In the genomic region with DNA sequence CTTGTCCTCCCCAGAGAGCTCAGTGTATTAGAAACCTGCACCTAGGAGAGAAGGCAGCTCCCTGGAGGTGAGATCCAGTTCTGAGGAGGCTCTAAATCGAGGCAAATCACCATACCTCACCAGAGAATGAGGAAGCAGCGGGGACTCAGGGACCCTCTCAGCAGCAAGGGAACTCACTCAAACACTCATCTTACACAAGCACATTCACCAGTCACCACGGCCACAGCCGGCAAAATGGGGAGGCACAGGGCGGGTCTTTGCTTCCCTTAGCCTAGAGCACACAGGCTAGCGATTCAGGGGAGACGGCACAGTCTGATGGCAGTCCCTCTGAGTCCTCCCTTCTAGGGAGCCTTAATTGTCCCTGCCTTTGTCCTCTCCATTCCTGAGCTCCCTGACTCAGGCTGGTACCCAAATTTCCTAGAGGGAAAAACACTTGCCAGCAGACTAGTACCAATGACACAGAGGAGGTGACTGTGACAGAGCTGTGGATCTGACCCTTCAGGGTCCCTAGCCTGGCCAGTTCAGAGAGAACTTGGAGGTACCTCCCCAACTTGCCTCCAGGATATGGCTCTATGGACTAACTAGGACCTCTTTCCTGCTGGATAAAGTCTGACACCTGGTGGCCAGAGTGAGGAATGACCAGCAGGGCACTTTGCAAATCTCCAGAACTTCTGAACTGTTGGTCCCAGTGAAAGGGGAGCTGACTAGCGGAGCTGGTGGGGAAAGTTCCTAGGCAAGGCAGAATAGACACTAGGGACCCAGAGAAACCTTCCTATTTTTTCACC, we compare ENCODE assay signal across 8 mouse cellular contexts. TPM values are rescaled to one million over a fixed set of nuclear protein-coding genes. Genes with fewer than 3 reads are reported as not detected.
DNase-seq lines count a peak whose midpoint lies in the region; ATAC-seq and TF ChIP-seq lines count a peak whose summit lies in the region.

No protein-coding gene starts in this region.

- peaks cover 10% of the 10 kb centered on the region for H3K27me3 ChIP-seq in embryonic facial prominence, embryonic 13.5 days
- peaks cover 3% of the 10 kb centered on the region; the same call in 1 of the 2 replicates for H3K27me3 ChIP-seq in midbrain, postnatal 0 days (ENCODE audit: insufficient read depth, low read length)
- H3K27me3 ChIP-seq in stomach, embryonic 15.5 days (replicated peaks): no peaks in the 10 kb centered on the region

- H3K4me1 ChIP-seq in embryonic facial prominence, embryonic 13.5 days: peaks cover 26% of the 10 kb centered on the region
- peaks cover 4% of the 10 kb centered on the region; the same call in 1 of the 2 replicates for H3K4me1 ChIP-seq in midbrain, postnatal 0 days (ENCODE audit: insufficient read depth, low read length)
- H3K4me1 ChIP-seq in stomach, embryonic 15.5 days: peaks cover 29% of the 10 kb centered on the region

- ATAC-seq in embryonic facial prominence, embryonic 13.5 days (ENCODE audit: insufficient number of reproducible peaks, insufficient read depth, low FRiP score, low TSS enrichment, low read depth): no peak
- no peak for ATAC-seq in midbrain, postnatal 0 days (ENCODE audit: low FRiP score)
- ATAC-seq in stomach, embryonic 15.5 days (ENCODE audit: insufficient read depth, low FRiP score, low read depth): peak; percentile 17; the same call in 1 of the 2 replicates

- 18% methylated on average over 8 of the region's 8 CpGs for WGBS in embryonic facial prominence, embryonic 13.5 days
- 23% methylated on average over 8 of the region's 8 CpGs for WGBS in midbrain, postnatal 0 days
- 19% methylated on average over 8 of the region's 8 CpGs for WGBS in stomach, embryonic 15.5 days

- peak; percentile 75 for DNase-seq in layer of hippocampus, adult 11-12 months (ENCODE audit: low spot score)
- DNase-seq in layer of hippocampus, adult 9-10 months (ENCODE audit: low spot score): no peak
- peak; percentile 81 for DNase-seq in adrenal gland, postnatal 10 days
- peak; percentile 76 to 80 for DNase-seq in heart, postnatal 36 days
- DNase-seq in layer of hippocampus, postnatal 25 days (ENCODE audit: extremely low spot score in 1 of 2, low spot score in 1 of 2): peak; percentile 46 to 58
- peak; percentile 81 for DNase-seq in midbrain, postnatal 0 days (ENCODE audit: low spot score)

- H3K27ac ChIP-seq in embryonic facial prominence, embryonic 13.5 days: no peak overlapping the region
- H3K27ac ChIP-seq in midbrain, postnatal 0 days (ENCODE audit: low read depth, low read length): no peak overlapping the region
- H3K27ac ChIP-seq in stomach, embryonic 15.5 days: no peak overlapping the region

- peaks cover 6% of the 10 kb centered on the region for H3K36me3 ChIP-seq in embryonic facial prominence, embryonic 13.5 days
- H3K36me3 ChIP-seq in midbrain, postnatal 0 days (ENCODE audit: insufficient read depth, low read length): no peaks in the 10 kb centered on the region
- H3K36me3 ChIP-seq in stomach, embryonic 15.5 days: no peaks in the 10 kb centered on the region

- no peaks in the 10 kb centered on the region for H3K9me3 ChIP-seq in embryonic facial prominence, embryonic 13.5 days
- no peaks in the 10 kb centered on the region for H3K9me3 ChIP-seq in midbrain, postnatal 0 days (ENCODE audit: low read length)
- no peaks in the 10 kb centered on the region for H3K9me3 ChIP-seq in stomach, embryonic 15.5 days

- H3K9ac ChIP-seq in embryonic facial prominence, embryonic 13.5 days: 0 out of 2 replicates have a peak overlapping the region, but pooled peaks have one; percentile 37
- no peak overlapping the region for H3K9ac ChIP-seq in midbrain, postnatal 0 days (replicated peaks; ENCODE audit: low read length, poor library complexity, severe bottlenecking)
- H3K9ac ChIP-seq in stomach, embryonic 15.5 days: no peak overlapping the region

- TF ChIP-seq CTCF in midbrain, postnatal 0 days (IDR thresholded peaks at IDR 0.05): peak; percentile 97

- no peak overlapping the region for H3K4me3 ChIP-seq in embryonic facial prominence, embryonic 13.5 days
- H3K4me3 ChIP-seq in midbrain, postnatal 0 days (ENCODE audit: low read depth, low read length): no peak overlapping the region
- no peak overlapping the region for H3K4me3 ChIP-seq in stomach, embryonic 15.5 days (replicated peaks)

- no peak overlapping the region for H3K4me2 ChIP-seq in embryonic facial prominence, embryonic 13.5 days
- H3K4me2 ChIP-seq in midbrain, postnatal 0 days (ENCODE audit: low read depth, low read length, poor library complexity, severe bottlenecking): no peak overlapping the region
- H3K4me2 ChIP-seq in stomach, embryonic 15.5 days: no peak overlapping the region

- intact Hi-C loops in heart, postnatal 36 days (cut with DNase I): loop anchor here (1.0 to 2.0 kb wide), 6 partner anchors 21 to 209 kb away; no protein-coding TSS in a partner anchor

RNA-seq across cellular contexts. Expression of a gene that starts 3.6 kb away (rescaled TPM):
- total RNA-seq in adrenal gland, postnatal 10 days (2021): 10 to 100 TPM; 34.7 to 35.6 TPM
- polyA plus RNA-seq in embryonic facial prominence, embryonic 13.5 days (2015; fragmentation: Nextera tagmentation; extraction: Ambion mirVana): 21.2 and 24.9 TPM in 2 replicates
- total RNA-seq in heart, postnatal 36 days (2021): 10 to 100 TPM; 11.9 to 13.7 TPM
- total RNA-seq in layer of hippocampus, postnatal 25 days (2021): 10 to 100 TPM; 15.1 to 17.5 TPM
- total RNA-seq in midbrain, postnatal 0 days (2014; rRNA removed): 20.9 and 37.7 TPM in 2 replicates
- 20.8 and 26.8 TPM in 2 replicates for polyA plus RNA-seq in midbrain, postnatal 0 days (2015; fragmentation: Nextera tagmentation; extraction: Ambion mirVana)
- 26.7 and 36.4 TPM in 2 replicates for polyA plus RNA-seq in stomach, embryonic 15.5 days (2015; fragmentation: Nextera tagmentation; extraction: Ambion mirVana)

RNA-seq across cellular contexts. Expression of a gene that starts 13.9 kb away (rescaled TPM):
- total RNA-seq in adrenal gland, postnatal 10 days (2021): not detected
- not detected in 2 replicates for polyA plus RNA-seq in embryonic facial prominence, embryonic 13.5 days (2015; fragmentation: Nextera tagmentation; extraction: Ambion mirVana)
- total RNA-seq in heart, postnatal 36 days (2021): not detected
- not detected for total RNA-seq in layer of hippocampus, postnatal 25 days (2021)
- total RNA-seq in midbrain, postnatal 0 days (2014; rRNA removed): not detected in 2 replicates
- polyA plus RNA-seq in midbrain, postnatal 0 days (2015; fragmentation: Nextera tagmentation; extraction: Ambion mirVana): not detected in 2 replicates
- polyA plus RNA-seq in stomach, embryonic 15.5 days (2015; fragmentation: Nextera tagmentation; extraction: Ambion mirVana): not detected in 2 replicates

RNA-seq across cellular contexts. Expression of a gene that starts 14.0 kb away (rescaled TPM):
- 1 to 10 TPM; 8.3 to 9.8 TPM for total RNA-seq in adrenal gland, postnatal 10 days (2021)
- 11.1 and 11.5 TPM in 2 replicates for polyA plus RNA-seq in embryonic facial prominence, embryonic 13.5 days (2015; fragmentation: Nextera tagmentation; extraction: Ambion mirVana)
- 1 to 10 TPM in 1 of 2 experiments, under 1 TPM in 1; 0.51 to 1.2 TPM for total RNA-seq in heart, postnatal 36 days (2021)
- total RNA-seq in layer of hippocampus, postnatal 25 days (2021): under 1 TPM; 0.27 to 0.61 TPM
- 0.99 and 1.2 TPM in 2 replicates for total RNA-seq in midbrain, postnatal 0 days (2014; rRNA removed)
- 0.28 and 0.44 TPM in 2 replicates for polyA plus RNA-seq in midbrain, postnatal 0 days (2015; fragmentation: Nextera tagmentation; extraction: Ambion mirVana)
- 5.4 and 6.2 TPM in 2 replicates for polyA plus RNA-seq in stomach, embryonic 15.5 days (2015; fragmentation: Nextera tagmentation; extraction: Ambion mirVana)

RNA-seq across cellular contexts. Expression of a gene that starts 26.6 kb away (rescaled TPM):
- total RNA-seq in adrenal gland, postnatal 10 days (2021): 10 to 100 TPM in 1 of 2 experiments, 1 to 10 TPM in 1; 7.4 to 10.8 TPM
- polyA plus RNA-seq in embryonic facial prominence, embryonic 13.5 days (2015; fragmentation: Nextera tagmentation; extraction: Ambion mirVana): 34.1 and 37.3 TPM in 2 replicates
- 1 to 10 TPM; 5.2 to 5.3 TPM for total RNA-seq in heart, postnatal 36 days (2021)
- 1 to 10 TPM; 7.4 to 8.2 TPM for total RNA-seq in layer of hippocampus, postnatal 25 days (2021)
- total RNA-seq in midbrain, postnatal 0 days (2014; rRNA removed): 18.0 and 22.8 TPM in 2 replicates
- 14.7 and 17.0 TPM in 2 replicates for polyA plus RNA-seq in midbrain, postnatal 0 days (2015; fragmentation: Nextera tagmentation; extraction: Ambion mirVana)
- polyA plus RNA-seq in stomach, embryonic 15.5 days (2015; fragmentation: Nextera tagmentation; extraction: Ambion mirVana): 25.4 and 27.4 TPM in 2 replicates

RNA-seq across cellular contexts. Expression of a gene that starts 36.2 kb away (rescaled TPM):
- 100 to 1,000 TPM; 411 to 414 TPM for total RNA-seq in adrenal gland, postnatal 10 days (2021)
- 788 and 789 TPM in 2 replicates for polyA plus RNA-seq in embryonic facial prominence, embryonic 13.5 days (2015; fragmentation: Nextera tagmentation; extraction: Ambion mirVana)
- 100 to 1,000 TPM; 326 to 332 TPM for total RNA-seq in heart, postnatal 36 days (2021)
- total RNA-seq in layer of hippocampus, postnatal 25 days (2021): 100 to 1,000 TPM; 259 to 293 TPM
- 535 and 592 TPM in 2 replicates for total RNA-seq in midbrain, postnatal 0 days (2014; rRNA removed)
- polyA plus RNA-seq in midbrain, postnatal 0 days (2015; fragmentation: Nextera tagmentation; extraction: Ambion mirVana): 510 and 531 TPM in 2 replicates
- 745 and 766 TPM in 2 replicates for polyA plus RNA-seq in stomach, embryonic 15.5 days (2015; fragmentation: Nextera tagmentation; extraction: Ambion mirVana)
